Mouse (Mus musculus) heart, embryonic 14.5 days (tissue): Measurements from ENCODE around the gene Sumo1. TPM values are rescaled to one million over a fixed set of nuclear protein-coding genes. Genes with fewer than 3 reads are reported as not detected.
A peak's percentile ranks its signal among the peaks of the same experiment; 100 is the strongest.

ENCODE experiments used
- ATAC-seq: fragments of 200-750 bp; cut with Nextera tagmentation; 2 replicates; pipeline ENCODE4 v1.8.0; 2017; ENCODE audit warnings: low read depth, moderate TSS enrichment; ENCODE audit not compliant: insufficient number of reproducible peaks, insufficient read depth, low FRiP score
- H3K27ac ChIP-seq, 2 experiments: fragments of 200-500 bp in 1 of 2; fragments of 300-500 bp in 1 of 2; sonication (generic) in 1 of 2; replicated peaks in 1 of 2; 2 replicates each; pipeline ENCODE4 v1.5.1; 2012 to 2014; ENCODE audit warnings: low read depth in 2 of 2, low read length in 2 of 2, control low read depth in 1 of 2, mild to moderate bottlenecking in 1 of 2, mixed read lengths in 1 of 2; ENCODE audit not compliant: control insufficient read depth in 1 of 2, insufficient read depth in 1 of 2
- H3K27me3 ChIP-seq: fragments of 300-500 bp; sonication (generic); 2 replicates; pipeline ENCODE4 v1.6.1; 2014; ENCODE audit warnings: mild to moderate bottlenecking, low read length, control low read depth; ENCODE audit not compliant: control insufficient read depth, insufficient read depth
- H3K36me3 ChIP-seq: fragments of 300-500 bp; sonication (generic); 2 replicates; pipeline ENCODE4 v1.6.1; 2014; ENCODE audit warnings: mild to moderate bottlenecking, control low read depth, low read length, mixed read lengths; ENCODE audit not compliant: control insufficient read depth, insufficient read depth
- H3K4me1 ChIP-seq, 2 experiments: fragments of 200-500 bp in 1 of 2; fragments of 300-500 bp in 1 of 2; sonication (generic) in 1 of 2; 2 replicates each; pipeline ENCODE4 v1.6.1; 2012 to 2014; ENCODE audit warnings: low read length in 2 of 2, control low read depth in 1 of 2, mixed read lengths in 1 of 2; ENCODE audit not compliant: control insufficient read depth in 2 of 2, insufficient read depth in 2 of 2
- H3K4me2 ChIP-seq: fragments of 300-500 bp; sonication (generic); 2 replicates; pipeline ENCODE4 v1.6.1; 2014; ENCODE audit warnings: mild to moderate bottlenecking, low read length
- H3K4me3 ChIP-seq, 2 experiments: fragments of 200-500 bp in 1 of 2; fragments of 300-500 bp in 1 of 2; sonication (generic) in 1 of 2; 2 replicates each; pipeline ENCODE4 v1.5.1; 2012 to 2014; ENCODE audit warnings: low read length in 2 of 2, mild to moderate bottlenecking in 2 of 2, control low read depth in 1 of 2, low read depth in 1 of 2, moderate library complexity in 1 of 2; ENCODE audit not compliant: control insufficient read depth in 1 of 2, insufficient read depth in 1 of 2
- H3K9ac ChIP-seq: fragments of 300-500 bp; sonication (generic); 2 replicates; pipeline ENCODE4 v1.6.1; 2014; ENCODE audit warnings: mild to moderate bottlenecking, low read length
- H3K9me3 ChIP-seq: fragments of 300-500 bp; sonication (generic); 2 replicates; pipeline ENCODE4 v1.6.1; 2016; ENCODE audit warnings: low read length, control low read depth; ENCODE audit not compliant: control insufficient read depth
- WGBS: fragments of 180-500 bp; shearing (Covaris S2); extraction: QIAGEN DNeasy Blood & Tissue Kit; methylation state at CpG from one replicate; pipeline ENCODE4 v1.1.7; 2014; 5-methylcytosine and 5-hydroxymethylcytosine counted together
- polyA plus RNA-seq: library from polyadenylated mRNA; unstranded; fragments of >200 nt; fragmentation: Nextera tagmentation; extraction: Ambion mirVana; gene quantifications from 2 replicates; pipeline ENCODE4 v1.2.1, GENCODE M21; 2014

Sumo1 gene
- polyA plus RNA-seq, 1 experiment from 2014 or later = 246 TPM

- Histone ChIP-seq H3K4me3 (no peak overlapping the region), H3K9ac (no peak overlapping the region), H3K4me2 (no peak overlapping the region), H3K9me3 (no peaks in the 10 kb centered on the region), H3K36me3 (no peaks in the 10 kb centered on the region), H3K4me1 (no peaks in the 10 kb centered on the region), H3K27ac (no peak overlapping the region), H3K27me3 (no peaks in the 10 kb centered on the region)
- 69% methylated on average over 2 of the region's 2 CpGs for WGBS
- ATAC-seq = no peak
Observed at GRCm38 (mm10) chr1:59615021-59615420, 55.6 kb downstream of the Sumo1 start.

GRCm38 (mm10) chr1:59613795-59614194 lies 56.8 kb downstream of the Sumo1 start:
- WGBS = 50% methylated on average over 6 of the region's 6 CpGs
- no peak overlapping the region for H3K4me3 ChIP-seq
- no peaks in the 10 kb centered on the region for H3K27me3 ChIP-seq
- H3K27ac ChIP-seq = no peak overlapping the region
- no peaks in the 10 kb centered on the region for H3K4me1 ChIP-seq
- no peaks in the 10 kb centered on the region for H3K36me3 ChIP-seq
- no peak for ATAC-seq
- H3K9ac ChIP-seq = no peak overlapping the region
- H3K4me2 ChIP-seq = no peak overlapping the region
- no peaks in the 10 kb centered on the region for H3K9me3 ChIP-seq

DNA sequence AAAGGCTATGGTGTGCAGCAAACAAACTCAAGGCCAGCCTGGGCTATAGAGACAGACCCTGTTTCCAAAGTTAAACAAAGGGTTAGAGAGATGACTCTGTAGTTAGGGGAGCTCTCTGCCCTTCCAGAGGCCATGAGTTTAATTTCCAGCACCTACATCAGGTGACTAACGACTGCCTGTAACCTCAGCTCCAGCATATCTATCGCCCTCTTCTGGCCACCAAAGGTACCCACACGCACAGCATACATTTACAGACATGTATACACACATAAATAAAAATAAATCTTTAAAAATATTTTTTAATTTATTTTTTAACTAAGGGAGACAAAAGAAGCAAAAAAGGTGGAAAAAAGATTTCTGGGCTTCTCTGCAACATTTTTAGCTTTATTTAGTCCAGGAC lies 59.7 kb downstream of the Sumo1 start:
- Histone ChIP-seq H3K27me3 (no peaks in the 10 kb centered on the region), H3K9ac (no peak overlapping the region), H3K27ac (peak overlapping the region in 1 of 2 experiments; percentile 36; a peak in 1 of 4 replicates), H3K4me1 (no peaks in the 10 kb centered on the region), H3K36me3 (no peaks in the 10 kb centered on the region), H3K9me3 (no peaks in the 10 kb centered on the region), H3K4me2 (no peak overlapping the region), H3K4me3 (no peak overlapping the region)
- no peak for ATAC-seq
- 92% methylated on average over 3 of the region's 3 CpGs for WGBS

- ATAC-seq = no peak
- 54% methylated on average over 10 of the region's 10 CpGs for WGBS
- Histone ChIP-seq H3K9me3 (no peaks in the 10 kb centered on the region), H3K27ac (peak overlapping the region; percentile 40 to 45; a peak in 3 of 4 replicates), H3K4me3 (no peak overlapping the region), H3K4me2 (no peak overlapping the region), H3K27me3 (no peaks in the 10 kb centered on the region), H3K9ac (no peak overlapping the region), H3K36me3 (no peaks in the 10 kb centered on the region), H3K4me1 (no peaks in the 10 kb centered on the region)
Observed at GRCm38 (mm10) chr1:59609896-59610295, 60.7 kb downstream of the Sumo1 start.

- ATAC-seq = no peak
- Histone ChIP-seq H3K9ac (no peak overlapping the region), H3K36me3 (no peaks in the 10 kb centered on the region), H3K4me1 (no peaks in the 10 kb centered on the region), H3K4me3 (no peak overlapping the region), H3K27me3 (no peaks in the 10 kb centered on the region), H3K9me3 (no peaks in the 10 kb centered on the region), H3K4me2 (no peak overlapping the region), H3K27ac (peak overlapping the region; percentile 40 to 45; a peak in 3 of 4 replicates)
- 78% methylated on average over 4 of the region's 4 CpGs for WGBS
Observed at GRCm38 (mm10) chr1:59609458-59609857, 61.2 kb downstream of the Sumo1 start.

DNA sequence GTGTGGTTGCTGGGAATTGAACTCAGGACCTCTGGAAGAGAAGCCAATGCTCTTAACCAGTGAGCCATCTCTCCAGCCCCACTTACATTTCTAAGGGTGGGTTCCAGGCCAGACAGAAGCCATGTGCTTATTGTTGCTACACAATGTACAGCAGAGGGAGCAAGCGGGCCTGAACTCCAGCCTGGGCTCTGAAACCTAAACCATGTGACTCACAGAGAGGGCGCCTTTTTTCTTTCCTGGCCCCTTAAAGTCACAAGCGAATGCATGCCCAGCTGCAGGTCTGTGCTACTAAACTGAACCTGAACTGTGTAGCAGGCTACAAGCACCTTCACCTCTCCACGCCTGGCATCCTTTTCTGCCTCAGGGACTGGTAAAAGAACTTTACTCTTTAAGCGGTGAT lies 61.7 kb downstream of the Sumo1 start:
- Histone ChIP-seq H3K36me3 (no peaks in the 10 kb centered on the region), H3K4me2 (no peak overlapping the region), H3K4me1 (peaks cover 0 to under 1% of the 10 kb centered on the region in 2 experiments; a peak in 1 of 4 replicates), H3K27ac (no peak overlapping the region), H3K9ac (no peak overlapping the region), H3K27me3 (no peaks in the 10 kb centered on the region), H3K9me3 (no peaks in the 10 kb centered on the region), H3K4me3 (no peak overlapping the region)
- 66% methylated on average over 5 of the region's 5 CpGs for WGBS
- ATAC-seq = no peak

DNA sequence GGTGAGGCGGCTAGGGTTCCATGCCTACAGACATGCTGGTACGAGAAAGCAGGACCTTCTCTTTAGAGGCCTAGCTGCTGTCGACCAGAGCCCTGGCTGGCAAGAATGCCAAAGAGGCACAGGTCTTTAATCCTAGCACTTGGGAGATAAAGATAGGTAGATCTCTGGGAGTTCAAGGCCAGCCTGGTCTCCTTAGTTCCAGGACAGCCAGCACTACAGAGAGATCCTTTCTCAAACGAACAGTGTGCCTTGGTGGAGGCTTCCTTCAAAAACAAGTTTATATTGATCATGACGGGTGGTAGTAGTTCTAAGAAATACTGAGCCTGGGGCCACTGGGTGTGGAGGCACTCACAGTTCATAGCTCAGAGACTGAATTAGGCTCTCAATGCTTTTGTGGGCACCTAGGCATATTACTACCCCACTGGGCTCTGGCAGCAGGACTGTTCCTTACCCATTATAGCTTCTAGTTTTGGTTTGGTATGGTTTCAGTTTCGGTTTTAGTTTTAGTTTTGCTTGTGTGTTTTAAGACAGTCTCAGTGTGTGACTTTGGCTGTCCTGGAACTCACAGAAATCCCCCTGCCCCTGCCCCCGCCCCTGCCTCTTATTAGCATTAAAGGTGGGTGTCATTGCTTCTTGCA lies 62.4 kb downstream of the Sumo1 start:
- no peak overlapping the region for H3K4me2 ChIP-seq
- H3K36me3 ChIP-seq = no peaks in the 10 kb centered on the region
- no peak overlapping the region for H3K27ac ChIP-seq
- 86% methylated on average over 7 of the region's 7 CpGs for WGBS
- no peak for ATAC-seq
- H3K9ac ChIP-seq = no peak overlapping the region
- H3K4me3 ChIP-seq = no peak overlapping the region
- peaks cover 0 to 2% of the 10 kb centered on the region in 2 experiments; a peak in 1 of 4 replicates for H3K4me1 ChIP-seq
- H3K9me3 ChIP-seq = no peaks in the 10 kb centered on the region
- H3K27me3 ChIP-seq = no peaks in the 10 kb centered on the region

- 40% methylated on average over 7 of the region's 7 CpGs for WGBS
- Histone ChIP-seq H3K9ac (no peak overlapping the region), H3K27me3 (no peaks in the 10 kb centered on the region), H3K36me3 (no peaks in the 10 kb centered on the region), H3K9me3 (no peaks in the 10 kb centered on the region), H3K27ac (no peak overlapping the region), H3K4me1 (peaks cover 0 to 2% of the 10 kb centered on the region in 2 experiments; a peak in 1 of 4 replicates), H3K4me2 (no peak overlapping the region), H3K4me3 (no peak overlapping the region)
- no peak for ATAC-seq
Observed at GRCm38 (mm10) chr1:59607071-59607470, 63.6 kb downstream of the Sumo1 start.
